Mouse (Mus musculus): ENCODE results near the gene Hpse2.
"Not testable (repeated sequence)": the region's sequence is repeated elsewhere in the genome, so short reads cannot be mapped to it uniquely, and the experiment has no call there.

Gene Hpse2

GRCm38 (mm10) chr19:43388017-43388904 is at the start of gene Hpse2:
Gene Hpse2 (minus strand): TSS chr19:43388355.
- DNase-seq (ENCODE audit: extremely low read depth, insufficient read length, low spot score): no peak

GRCm38 (mm10) chr19:43427446-43428224 is 39.5 kb upstream of the Hpse2 start:
- DNase-seq (ENCODE audit: extremely low read depth, insufficient read length, low spot score): no peak

DNA sequence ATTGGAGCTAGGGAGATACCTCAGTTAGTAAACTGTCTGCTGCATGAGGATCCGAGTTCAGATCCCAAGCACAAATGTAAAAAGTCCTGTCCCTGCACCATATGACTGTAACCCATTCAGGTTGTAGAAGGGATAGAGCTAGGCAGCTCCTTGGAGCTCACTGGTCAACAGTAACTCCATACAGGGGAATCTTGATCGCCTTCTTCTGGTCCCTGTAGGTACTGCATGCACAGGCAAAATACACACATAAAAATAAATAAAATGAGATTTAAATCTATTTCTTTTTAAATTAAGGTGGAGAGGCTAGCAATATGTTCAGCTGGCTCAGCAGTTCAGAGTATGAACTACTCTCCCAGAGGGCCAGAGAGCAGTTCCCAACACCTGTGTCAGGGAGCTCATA is 35.9 kb upstream of the Hpse2 start:
- no peak for DNase-seq (ENCODE audit: extremely low read depth, insufficient read length, low spot score)

GRCm38 (mm10) chr19:43420506-43420905 is 32.4 kb upstream of the Hpse2 start:
- DNase-seq (ENCODE audit: extremely low read depth, insufficient read length, low spot score): no peak

GRCm38 (mm10) chr19:43415565-43415964 is 27.4 kb upstream of the Hpse2 start:
- no peak for DNase-seq (ENCODE audit: extremely low read depth, insufficient read length, low spot score)

- DNase-seq (ENCODE audit: extremely low read depth, insufficient read length, low spot score): no peak
Measured at GRCm38 (mm10) chr19:43407181-43407580, 19.0 kb upstream of the Hpse2 start.

DNA sequence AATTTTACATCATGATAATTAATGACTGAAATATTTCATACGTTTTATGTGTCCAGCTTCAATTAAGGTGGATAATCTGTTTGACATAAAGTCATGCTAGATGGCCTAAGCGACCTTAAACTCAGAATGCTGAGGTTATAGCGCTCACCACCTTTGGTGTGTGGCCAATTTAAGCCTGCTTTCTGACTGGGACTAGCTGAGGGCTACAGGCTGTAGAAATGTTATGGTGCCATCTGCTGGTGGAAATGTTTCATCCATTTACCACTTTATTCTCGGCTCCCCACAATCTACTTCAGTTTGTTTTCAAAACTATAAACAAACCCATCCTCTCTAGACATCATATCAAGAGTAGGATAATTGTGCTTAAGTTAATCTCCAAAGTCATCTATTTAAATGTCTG is 8.2 kb upstream of the Hpse2 start:
- no peak for DNase-seq (ENCODE audit: extremely low read depth, insufficient read length, low spot score)

DNA sequence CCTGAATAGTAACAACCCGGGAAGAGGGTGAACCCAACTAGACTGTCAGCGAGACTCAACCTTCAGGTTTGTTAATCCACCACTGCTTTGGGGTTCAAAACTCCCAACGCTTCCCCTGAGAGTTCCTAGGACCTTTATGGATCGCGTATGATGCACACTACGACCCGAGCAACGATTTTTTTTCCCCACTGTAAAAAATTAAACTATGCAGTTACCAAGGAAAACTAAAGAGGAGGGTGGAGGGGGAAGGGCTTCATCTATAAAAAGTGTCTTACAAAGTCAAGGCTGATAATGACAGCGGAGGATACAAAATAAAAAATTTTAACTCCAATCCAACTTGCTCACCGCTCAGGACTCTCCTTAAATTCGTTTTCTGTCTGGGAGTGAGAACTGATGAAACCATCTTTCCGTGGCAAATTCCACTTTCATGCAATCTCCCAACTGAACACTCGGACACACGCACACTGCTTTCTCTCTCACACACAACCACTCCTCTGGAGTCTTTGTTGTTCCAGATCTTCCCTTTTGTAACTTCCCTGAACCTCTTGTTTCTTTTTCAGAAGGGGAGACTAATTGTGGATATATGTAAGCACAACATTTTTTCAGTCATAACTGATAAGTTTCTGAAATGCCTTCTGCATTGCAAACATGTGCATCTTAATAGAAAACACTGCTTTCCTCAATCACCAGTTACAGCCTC is 934 bp downstream of the Hpse2 start:
- DNase-seq (ENCODE audit: extremely low read depth, insufficient read length, low spot score): no peak

- no peak for DNase-seq (ENCODE audit: extremely low read depth, insufficient read length, low spot score)
Measured at GRCm38 (mm10) chr19:43386041-43386952, 1.9 kb downstream of the Hpse2 start.

GRCm38 (mm10) chr19:43385451-43385850 is 2.7 kb downstream of the Hpse2 start:
- no peak for DNase-seq (ENCODE audit: extremely low read depth, insufficient read length, low spot score)

DNA sequence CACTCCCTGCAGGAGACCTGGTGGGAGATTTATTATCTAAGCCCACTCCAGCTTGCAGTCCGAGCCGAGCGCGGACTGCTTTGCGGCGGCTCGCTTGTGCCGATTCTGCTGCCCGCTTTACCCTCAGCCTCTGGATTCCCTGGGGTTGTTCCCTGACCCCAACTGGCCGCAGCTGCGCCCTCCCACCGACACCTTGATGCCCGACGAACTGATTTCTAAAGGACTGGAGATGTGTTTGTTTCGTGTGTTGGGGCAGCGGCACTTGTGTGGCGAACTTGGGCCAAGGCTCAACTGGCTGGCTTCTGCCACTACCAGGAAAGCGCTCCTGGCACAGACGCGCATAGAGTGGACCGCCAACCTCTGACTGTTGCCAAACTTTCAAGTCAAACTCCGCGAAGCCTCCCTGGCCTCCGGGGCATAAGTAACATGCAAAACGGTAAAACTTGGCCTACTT is 3.1 kb downstream of the Hpse2 start:
- DNase-seq (ENCODE audit: extremely low read depth, insufficient read length, low spot score): no peak

DNA sequence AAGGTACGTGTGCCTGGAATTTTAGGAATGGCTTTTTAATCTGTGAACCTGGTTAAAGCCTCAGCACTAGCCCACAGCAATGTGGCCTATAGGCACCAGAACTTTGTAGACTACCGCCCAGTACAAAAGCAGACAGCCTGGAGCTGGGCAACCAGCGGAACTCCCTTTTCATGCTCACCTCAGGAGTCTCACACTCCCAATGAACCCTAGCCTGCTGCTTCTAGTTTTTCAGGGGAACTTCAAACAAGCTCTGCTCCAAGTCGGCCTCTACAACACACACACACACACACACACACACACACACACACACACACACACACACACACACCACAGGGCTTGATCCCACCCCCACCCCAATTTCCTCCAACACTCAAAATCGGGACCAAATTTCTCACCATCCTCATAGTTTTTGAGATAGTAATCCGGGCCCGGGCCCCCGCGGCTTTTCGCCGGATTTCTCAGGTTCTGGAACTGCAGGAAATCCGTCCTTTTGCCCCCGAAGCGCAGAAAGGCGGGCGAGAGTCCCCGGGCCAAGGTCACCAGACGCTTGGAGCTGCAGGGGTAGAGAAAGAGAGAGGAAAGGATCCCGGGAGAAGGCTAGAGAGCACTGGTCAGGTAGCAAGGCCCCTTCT is 3.7 kb downstream of the Hpse2 start:
- no peak for DNase-seq (ENCODE audit: extremely low read depth, insufficient read length, low spot score)

DNA sequence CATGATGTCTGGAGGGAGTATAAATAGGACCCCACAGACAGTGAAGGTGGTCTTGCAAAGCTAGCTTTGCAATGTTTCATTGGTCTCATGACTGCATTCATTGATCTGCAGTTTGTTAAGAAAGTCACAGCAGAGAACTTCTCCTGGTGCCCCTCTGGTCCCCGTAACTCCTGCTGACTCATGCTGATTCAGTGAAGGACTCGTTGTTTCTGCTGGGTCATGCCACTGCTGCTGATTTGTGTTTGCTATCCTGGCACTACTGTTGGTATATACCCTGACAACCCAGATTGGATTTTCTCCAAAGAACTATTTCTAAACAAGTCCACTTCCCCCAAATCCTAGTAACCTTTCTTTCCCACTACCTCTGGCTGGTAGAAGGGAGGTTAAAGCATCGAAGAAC is 29.3 kb downstream of the Hpse2 start:
- no peak for DNase-seq (ENCODE audit: extremely low read depth, insufficient read length, low spot score)

GRCm38 (mm10) chr19:43311125-43311524 is 77.0 kb downstream of the Hpse2 start:
- no peak for DNase-seq (ENCODE audit: extremely low read depth, insufficient read length, low spot score)

DNA sequence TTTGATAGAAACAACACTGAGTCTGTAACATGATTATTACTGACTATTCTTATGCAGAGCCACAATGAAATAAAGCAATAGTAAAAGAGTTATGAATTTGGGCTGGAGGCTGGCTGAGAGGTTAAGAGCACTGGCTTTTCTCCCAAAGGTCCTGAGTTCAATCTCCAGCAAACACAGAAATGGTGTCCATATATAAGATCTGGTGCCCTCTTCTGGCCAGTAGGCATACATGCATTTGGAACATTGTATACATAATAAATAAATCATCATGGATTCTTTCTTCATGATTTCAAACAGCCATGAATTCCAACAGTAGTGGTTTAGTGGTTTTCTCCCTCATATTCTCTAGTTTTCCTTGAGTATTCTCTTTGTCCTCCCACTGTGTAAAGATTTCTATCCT is 81.4 kb downstream of the Hpse2 start:
- no peak for DNase-seq (ENCODE audit: extremely low read depth, insufficient read length, low spot score)

DNA sequence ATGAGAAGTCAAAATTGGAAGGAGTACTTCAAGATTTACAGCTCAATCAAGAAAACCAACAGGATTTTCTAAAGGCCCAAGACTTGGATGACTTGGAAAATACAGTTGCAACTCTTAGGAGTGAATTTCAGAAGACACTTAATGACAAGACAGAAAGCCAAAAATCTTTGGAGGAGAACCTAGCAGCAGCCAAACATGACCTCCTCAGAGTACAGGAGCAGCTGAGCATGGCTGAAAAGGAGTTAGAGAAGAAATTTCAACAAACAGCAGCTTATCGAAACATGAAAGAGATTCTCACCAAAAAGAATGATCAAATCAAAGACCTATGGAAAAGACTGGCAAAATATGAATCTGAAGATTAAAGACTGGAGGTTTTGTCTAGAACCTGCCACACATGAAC is 106.8 kb downstream of the Hpse2 start:
- not testable (repeated sequence) for DNase-seq (ENCODE audit: extremely low read depth, insufficient read length, low spot score)

DNA sequence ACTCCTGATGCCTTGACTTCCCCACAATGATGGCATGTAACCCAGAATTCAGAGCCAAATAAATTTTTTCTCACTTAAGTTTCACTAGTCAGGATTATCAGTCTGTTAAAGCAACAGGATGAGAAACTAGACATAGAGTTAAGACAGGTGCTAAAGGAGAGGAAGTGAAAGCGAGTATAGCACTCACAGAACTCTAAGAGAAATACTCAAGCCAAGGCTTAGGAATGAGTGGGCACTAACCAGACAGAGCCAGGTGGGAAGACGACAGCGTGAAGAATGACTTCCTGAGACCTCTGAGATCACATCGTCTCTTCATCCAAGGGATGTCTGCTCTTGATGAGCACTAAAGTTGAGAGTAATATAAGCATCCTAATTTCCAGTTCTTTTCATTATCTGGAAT is 144.2 kb downstream of the Hpse2 start:
- DNase-seq (ENCODE audit: extremely low read depth, insufficient read length, low spot score): no peak

- no peak for DNase-seq (ENCODE audit: extremely low read depth, insufficient read length, low spot score)
Measured at GRCm38 (mm10) chr19:43231711-43232110, 156.4 kb downstream of the Hpse2 start.

DNA sequence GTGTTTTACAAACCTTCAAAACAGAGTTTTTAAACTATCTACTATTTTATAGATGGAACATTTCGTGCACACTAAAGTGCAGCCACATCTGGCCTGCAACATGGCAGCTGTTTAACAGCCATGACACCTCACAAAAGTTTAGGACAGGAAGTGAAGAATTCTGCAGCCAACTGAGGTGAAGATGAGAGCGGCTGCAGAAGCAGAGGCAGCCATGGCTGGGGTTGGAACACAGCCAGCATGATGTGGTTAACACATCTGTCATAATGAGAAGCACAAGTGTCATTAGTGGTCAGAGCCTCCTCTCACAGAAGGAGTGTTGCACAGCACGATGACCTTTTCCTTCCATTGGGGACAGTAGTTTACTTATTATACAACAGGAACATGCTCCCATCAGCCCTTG is 194.6 kb downstream of the Hpse2 start:
- DNase-seq (ENCODE audit: extremely low read depth, insufficient read length, low spot score): no peak

Measured in 3134 (cell line).